Mouse (Mus musculus) adrenal gland, adult 18-20 months (tissue): Measurements from ENCODE around the gene Meis2. TPM values are rescaled to one million over a fixed set of nuclear protein-coding genes. Genes with fewer than 3 reads are reported as not detected.

Experiments used
- DNase-seq, 2 experiments: peaks; one replicate each; pipeline ENCODE4 v3.0.0; 2021 to 2022; ENCODE audit warnings: low spot score in 2 of 2
- total RNA-seq, 2 experiments: library from RNA; stranded (reverse); gene quantifications; 1 replicate in 1 of 2; 2 replicates in 1 of 2; pipeline ENCODE4 v1.2.3; 2021

The Meis2 gene
- total RNA-seq, 2 experiments from 2014 or later = 216 to 279 TPM

GRCm38 (mm10) chr2:116001352-116002138, 64.1 kb downstream of the Meis2 start:
- no peak for DNase-seq

DNA sequence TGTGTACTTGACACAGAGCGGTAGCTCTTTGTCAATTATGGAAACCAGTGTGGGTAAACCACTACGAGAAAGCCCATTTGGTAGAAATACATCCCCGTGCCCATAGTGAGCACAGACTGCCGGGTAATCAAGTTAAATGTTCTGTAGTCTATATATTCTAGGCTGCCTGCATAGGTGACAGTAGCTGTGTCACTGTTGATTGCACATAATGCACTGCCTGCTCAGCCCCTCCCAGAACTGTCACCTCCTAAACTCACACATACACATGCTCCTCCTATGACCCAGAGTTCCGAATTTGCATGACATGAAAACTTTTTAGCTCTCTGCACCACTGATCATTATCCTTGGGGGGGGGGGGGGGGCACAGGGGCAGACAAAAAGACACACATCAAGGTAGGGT, 65.1 kb downstream of the Meis2 start:
- no peak for DNase-seq

- DNase-seq = peak in 1 of 2 experiments; percentile 43
Measured at GRCm38 (mm10) chr2:115998802-115999201, 66.8 kb downstream of the Meis2 start.

- DNase-seq = no peak
Measured at GRCm38 (mm10) chr2:115996438-115996837, 69.2 kb downstream of the Meis2 start.

GRCm38 (mm10) chr2:115993877-115994276, 71.8 kb downstream of the Meis2 start:
- no peak for DNase-seq

GRCm38 (mm10) chr2:115989249-115989648, 76.4 kb downstream of the Meis2 start:
- no peak for DNase-seq

- DNase-seq = no peak
Measured at GRCm38 (mm10) chr2:115988448-115988847, 77.2 kb downstream of the Meis2 start.

DNA sequence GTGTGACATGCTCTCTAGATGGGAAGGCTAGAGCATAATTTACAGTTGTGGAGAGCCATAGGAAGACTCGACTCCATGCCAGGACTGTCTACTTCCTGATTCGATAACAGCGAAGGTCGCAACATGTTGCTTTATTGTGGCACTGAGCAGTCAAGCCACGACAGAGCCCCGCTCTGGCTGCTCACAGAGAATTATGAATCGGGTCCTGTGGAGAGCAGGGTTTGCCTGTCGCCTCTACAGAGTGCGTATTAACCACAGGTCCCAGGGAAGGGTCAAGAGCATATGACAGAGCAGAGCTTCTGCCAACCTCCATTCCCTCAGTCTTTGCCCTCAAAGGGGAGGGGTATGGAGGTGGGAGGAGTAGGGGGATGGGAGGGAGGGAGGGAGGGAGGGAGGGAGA, 80.7 kb downstream of the Meis2 start:
- no peak for DNase-seq

GRCm38 (mm10) chr2:115984487-115984886, 81.2 kb downstream of the Meis2 start:
- no peak for DNase-seq

DNA sequence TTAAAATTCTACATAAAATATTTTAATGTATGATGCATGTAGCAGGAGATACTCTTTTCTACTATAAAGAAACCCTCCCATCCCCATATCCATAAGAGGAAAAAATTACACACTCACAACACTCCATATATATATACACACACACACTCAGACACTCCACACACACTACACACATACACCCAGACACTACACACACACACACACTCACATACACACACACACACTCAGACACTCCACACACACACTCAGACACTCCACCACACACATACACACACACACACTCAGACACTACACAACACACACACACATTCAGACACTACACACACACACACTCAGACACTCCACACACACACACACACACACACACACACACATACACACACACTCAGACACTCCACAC, 85.1 kb downstream of the Meis2 start:
- DNase-seq = no peak

DNA sequence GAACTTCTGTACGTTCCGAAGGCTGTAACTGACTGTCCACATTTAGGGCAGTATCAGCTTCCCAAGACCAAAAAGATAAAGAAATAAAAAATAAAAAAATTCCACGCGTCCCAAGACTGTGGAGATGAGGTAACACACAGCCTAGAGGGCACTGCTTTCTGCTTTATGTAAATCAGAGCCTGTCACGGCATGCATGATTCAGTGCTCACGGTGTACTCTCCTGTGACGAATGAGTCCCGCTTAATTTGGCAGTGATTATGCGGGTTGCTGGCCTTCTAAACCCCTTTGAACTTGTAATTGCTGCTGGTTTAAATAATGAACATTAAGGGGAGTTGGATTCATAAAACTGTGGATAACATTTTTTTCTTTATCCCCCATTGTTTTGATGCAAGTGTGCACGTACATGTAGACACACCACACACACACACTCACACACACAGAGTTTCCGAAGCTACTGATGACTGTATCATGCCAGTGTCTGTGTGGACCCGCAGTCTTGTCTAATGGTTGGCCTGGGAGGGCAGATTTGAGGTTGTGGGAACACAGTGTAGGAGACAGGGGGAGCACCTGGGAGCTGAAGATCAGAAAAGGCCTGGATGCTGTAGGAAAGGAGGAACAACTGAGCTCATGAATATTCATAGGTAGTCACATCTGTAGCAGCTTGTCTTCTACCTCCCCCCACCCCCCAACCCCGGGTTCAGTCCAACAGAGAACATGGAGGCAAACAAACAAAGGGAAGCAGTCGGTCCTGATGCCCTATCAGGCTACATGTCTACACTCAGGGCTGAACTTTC, 85.8 kb downstream of the Meis2 start:
- DNase-seq = no peak

DNA sequence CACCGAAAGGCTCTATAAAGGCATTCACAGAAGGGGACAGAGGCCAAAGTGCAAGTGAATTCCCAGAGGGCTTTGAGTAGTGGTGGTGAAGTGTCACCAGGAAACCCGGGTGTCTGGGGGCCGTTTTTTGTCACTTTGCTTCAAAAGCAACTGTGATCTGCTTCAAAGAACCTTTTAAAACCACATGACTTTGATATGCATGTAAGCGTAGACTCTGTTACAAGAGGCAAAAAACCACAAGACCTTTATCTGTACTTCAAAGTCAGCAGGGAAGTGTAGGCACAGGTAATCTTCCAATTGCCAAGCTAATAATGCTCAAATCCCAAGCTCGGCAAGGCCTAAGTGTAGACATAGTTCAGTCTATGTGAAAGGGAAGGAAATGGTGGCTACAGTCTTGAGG, 87.0 kb downstream of the Meis2 start:
- DNase-seq = no peak

GRCm38 (mm10) chr2:115971296-115971805, 94.3 kb downstream of the Meis2 start:
- DNase-seq = no peak

DNA sequence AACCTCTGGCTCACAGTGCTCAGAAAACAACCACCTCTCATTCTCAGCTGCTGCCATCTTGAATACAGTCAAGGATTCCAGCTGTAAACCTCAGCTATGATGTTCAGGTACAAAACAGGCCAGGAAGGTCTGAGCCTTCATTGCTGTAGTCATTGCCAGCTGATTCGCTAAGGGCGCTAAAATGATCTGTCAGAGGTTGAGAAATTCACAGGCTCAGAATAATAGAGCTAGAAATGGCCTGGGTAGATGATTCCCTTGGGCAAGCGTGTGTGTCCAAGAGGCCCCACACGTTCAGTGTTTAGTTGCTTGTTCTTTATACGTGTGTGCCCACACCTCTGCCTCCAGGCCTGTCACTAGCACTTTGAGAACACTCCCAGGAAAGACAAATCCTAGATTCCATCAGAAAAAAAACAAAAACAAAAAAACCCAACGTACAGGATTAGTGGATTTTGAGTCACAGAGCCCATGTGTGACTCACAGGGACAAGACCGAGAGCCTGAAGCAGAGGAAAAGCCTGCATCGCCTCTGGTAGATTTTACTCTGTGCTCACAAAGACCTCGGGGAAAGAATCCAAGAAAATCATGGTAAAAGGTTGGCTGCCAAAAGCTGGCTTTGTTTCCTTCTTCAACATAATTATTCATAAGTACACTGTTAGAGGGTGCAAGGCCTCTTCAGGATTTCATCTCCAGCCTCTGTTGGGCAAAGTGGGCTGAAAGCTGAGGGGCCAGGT, 95.4 kb downstream of the Meis2 start:
- DNase-seq = no peak

DNA sequence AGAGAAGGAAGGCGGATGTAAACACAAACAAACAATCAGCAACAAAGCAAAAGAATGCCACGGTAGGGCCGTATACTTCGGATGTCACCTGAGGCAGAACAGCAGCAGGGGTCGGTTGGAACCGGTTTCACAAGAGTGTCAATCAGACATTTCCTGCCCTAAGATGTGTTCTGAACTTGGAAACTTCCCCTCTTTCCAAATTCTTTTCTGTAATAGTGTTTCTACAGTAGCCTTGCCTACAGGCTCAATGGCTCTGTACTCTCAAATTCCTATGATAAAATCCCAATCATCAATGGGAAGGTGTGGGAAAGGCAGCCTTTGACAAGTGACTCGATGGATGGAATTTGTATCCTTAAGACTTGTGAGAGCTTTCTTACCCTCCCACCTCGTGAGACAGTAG, 96.4 kb downstream of the Meis2 start:
- no peak for DNase-seq

- no peak for DNase-seq
Measured at GRCm38 (mm10) chr2:115964911-115965310, 100.7 kb downstream of the Meis2 start.

DNA sequence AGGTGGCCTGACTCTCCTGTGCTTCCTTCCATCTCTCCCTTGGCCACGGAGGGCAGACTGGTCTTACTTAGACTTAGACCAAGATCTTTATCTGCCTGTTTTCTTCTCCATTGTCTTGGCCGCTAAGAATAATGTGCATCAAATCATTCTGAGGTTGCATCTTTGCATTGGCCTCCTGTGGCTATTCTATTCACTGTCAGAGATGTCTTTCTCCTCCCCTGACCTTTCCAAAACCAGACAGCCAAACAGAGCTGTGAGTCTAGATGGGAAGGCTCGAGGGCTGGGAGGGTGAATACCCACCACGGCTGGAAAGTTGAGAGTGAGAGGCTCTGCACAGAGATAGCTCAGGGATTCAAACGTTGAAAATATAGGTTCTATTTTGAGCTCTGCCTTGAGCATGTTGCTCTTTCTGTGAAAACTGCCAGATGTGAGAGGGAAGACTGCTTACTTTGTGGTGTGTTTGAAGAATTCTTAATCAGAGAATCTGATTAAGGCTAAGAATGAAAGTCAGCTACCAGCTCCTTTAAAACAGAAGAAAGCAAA, 102.3 kb downstream of the Meis2 start:
- no peak for DNase-seq

DNA sequence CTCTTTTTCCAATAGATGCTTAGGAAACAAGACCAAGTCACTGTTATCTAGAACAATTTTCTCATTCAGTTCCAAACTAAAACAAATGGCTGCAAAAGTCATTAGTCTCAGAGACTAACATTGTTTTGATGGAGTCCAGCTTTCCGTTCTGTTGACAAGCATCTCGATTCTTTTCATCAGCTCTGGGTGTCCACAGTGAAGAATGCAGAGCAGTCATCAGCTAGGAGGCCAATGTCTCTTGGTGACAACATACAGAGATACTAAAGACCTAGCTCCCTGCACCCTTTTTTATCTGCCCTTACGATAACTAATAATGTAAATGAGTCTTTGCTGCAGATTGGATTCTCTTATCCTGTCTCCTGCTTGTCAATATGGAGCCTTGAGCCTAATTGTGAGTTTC, 102.9 kb downstream of the Meis2 start:
- DNase-seq = no peak

GRCm38 (mm10) chr2:115962113-115962512, 103.5 kb downstream of the Meis2 start:
- DNase-seq = no peak

- DNase-seq = no peak
Measured at GRCm38 (mm10) chr2:115960615-115961014, 105.0 kb downstream of the Meis2 start.

DNA sequence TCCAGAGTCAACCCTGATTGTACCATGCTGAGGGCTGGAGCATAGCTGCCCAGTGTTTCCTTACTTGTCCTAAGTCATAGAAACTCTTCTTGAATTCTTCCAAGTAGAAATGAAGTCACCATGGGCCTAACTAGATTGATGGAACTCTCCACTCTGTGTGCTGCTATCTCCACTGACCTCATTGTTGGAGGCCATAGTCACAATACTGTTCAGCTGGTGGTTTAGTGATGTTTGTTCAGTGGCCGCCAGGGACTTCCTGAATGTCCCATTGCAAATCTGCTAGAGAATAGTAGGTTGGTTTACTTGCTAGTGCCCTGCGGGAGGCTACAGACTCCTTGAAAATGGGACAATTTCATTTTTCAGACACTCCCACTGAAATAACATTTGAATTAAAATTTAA, 108.9 kb downstream of the Meis2 start:
- no peak for DNase-seq
